Mouse (Mus musculus): ENCODE data around the gene Zfand2a.

The Zfand2a gene

DNA sequence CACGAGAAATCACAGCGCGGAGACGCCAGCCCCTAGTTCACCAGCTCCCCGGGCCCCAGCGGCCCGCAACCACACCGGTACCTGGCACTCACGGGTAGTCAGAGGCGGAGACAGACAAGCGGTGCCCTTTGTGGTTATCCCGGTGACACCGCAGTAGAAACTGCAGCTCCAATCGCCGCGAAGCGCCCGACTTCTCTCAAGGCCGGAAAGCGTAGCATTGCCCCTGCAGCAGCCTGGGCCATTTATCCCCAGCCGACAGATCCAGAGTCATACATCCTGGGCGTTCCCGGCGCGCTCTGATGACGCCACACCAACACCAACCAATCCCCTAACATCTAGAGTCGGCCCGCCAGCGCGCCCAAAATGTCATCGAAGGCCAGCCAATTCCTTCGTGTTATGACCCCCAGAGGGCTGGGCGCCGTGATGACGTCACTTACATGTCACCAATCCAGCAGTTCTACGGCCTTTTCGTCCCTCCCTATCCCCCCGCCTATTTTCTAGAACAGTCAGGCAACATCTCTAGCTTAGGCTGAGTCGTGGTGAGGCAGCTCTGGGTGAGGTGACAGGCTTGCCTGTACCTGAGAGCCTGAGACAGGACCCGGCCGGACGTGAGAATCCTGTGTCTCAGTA lies at the start of gene Zfand2a:
Gene Zfand2a, minus strand, starts transcription at position 365 of the 630 bp plus-strand sequence.
- DNase-seq (ENCODE audit: low read depth, low spot score): peak; percentile 100
- peaks cover 4% of the 10 kb centered on the region for H3K36me3 ChIP-seq (ENCODE audit: control insufficient read depth, insufficient read depth, low read length, poor library complexity, severe bottlenecking)
- no peaks in the 10 kb centered on the region for H3K27me3 ChIP-seq (ENCODE audit: control insufficient read depth, insufficient read depth, low read length, poor library complexity, severe bottlenecking)

GRCm38 (mm10) chr5:139528851-139529250 lies 44.5 kb upstream of the Zfand2a start:
- DNase-seq (ENCODE audit: low read depth, low spot score): no peak
- no peaks in the 10 kb centered on the region for H3K36me3 ChIP-seq (ENCODE audit: control insufficient read depth, insufficient read depth, low read length, poor library complexity, severe bottlenecking)
- no peaks in the 10 kb centered on the region; the same call in 1 of the 2 replicates for H3K27me3 ChIP-seq (ENCODE audit: control insufficient read depth, insufficient read depth, low read length, poor library complexity, severe bottlenecking)

- Histone ChIP-seq H3K27me3 (ENCODE audit: control insufficient read depth, insufficient read depth, low read length, poor library complexity, severe bottlenecking) (no peaks in the 10 kb centered on the region; the same call in 1 of the 2 replicates), H3K36me3 (ENCODE audit: control insufficient read depth, insufficient read depth, low read length, poor library complexity, severe bottlenecking) (no peaks in the 10 kb centered on the region)
- no peak for DNase-seq (ENCODE audit: low read depth, low spot score)
Measured at GRCm38 (mm10) chr5:139521987-139522386, 37.6 kb upstream of the Zfand2a start.

- Histone ChIP-seq H3K27me3 (ENCODE audit: control insufficient read depth, insufficient read depth, low read length, poor library complexity, severe bottlenecking) (no peaks in the 10 kb centered on the region), H3K36me3 (ENCODE audit: control insufficient read depth, insufficient read depth, low read length, poor library complexity, severe bottlenecking) (no peaks in the 10 kb centered on the region)
- no peak for DNase-seq (ENCODE audit: low read depth, low spot score)
Measured at GRCm38 (mm10) chr5:139520069-139520834, 35.9 kb upstream of the Zfand2a start.

DNA sequence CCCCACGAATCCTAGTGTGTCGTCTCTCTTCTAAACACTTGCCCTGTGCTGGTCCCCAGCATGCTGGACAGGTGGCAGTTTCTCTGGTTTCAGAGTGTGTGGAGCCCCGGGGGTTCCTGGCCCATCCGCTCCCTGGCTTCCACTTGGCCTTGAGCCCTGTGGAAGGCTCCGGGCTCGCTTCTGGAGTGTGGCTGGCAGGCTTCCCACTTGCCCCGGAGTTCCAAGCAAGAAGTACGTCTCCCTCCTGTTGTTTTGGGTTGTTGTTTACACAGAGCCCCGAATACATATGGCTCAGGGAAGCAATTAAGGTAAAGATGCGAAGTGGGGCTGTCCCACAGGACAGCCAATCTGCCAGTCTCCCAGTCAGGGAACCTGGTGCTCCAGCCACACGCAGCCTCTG lies 31.9 kb upstream of the Zfand2a start:
- no peak for DNase-seq (ENCODE audit: low read depth, low spot score)
- Histone ChIP-seq H3K36me3 (ENCODE audit: control insufficient read depth, insufficient read depth, low read length, poor library complexity, severe bottlenecking) (no peaks in the 10 kb centered on the region), H3K27me3 (ENCODE audit: control insufficient read depth, insufficient read depth, low read length, poor library complexity, severe bottlenecking) (no peaks in the 10 kb centered on the region)

GRCm38 (mm10) chr5:139512201-139512600 lies 27.9 kb upstream of the Zfand2a start:
- Histone ChIP-seq H3K36me3 (ENCODE audit: control insufficient read depth, insufficient read depth, low read length, poor library complexity, severe bottlenecking) (no peaks in the 10 kb centered on the region), H3K27me3 (ENCODE audit: control insufficient read depth, insufficient read depth, low read length, poor library complexity, severe bottlenecking) (no peaks in the 10 kb centered on the region)
- DNase-seq (ENCODE audit: low read depth, low spot score): no peak

- DNase-seq (ENCODE audit: low read depth, low spot score): peak; percentile 19
- H3K27me3 ChIP-seq (ENCODE audit: control insufficient read depth, insufficient read depth, low read length, poor library complexity, severe bottlenecking): no peaks in the 10 kb centered on the region
Measured at GRCm38 (mm10) chr5:139510682-139511366, 26.5 kb upstream of the Zfand2a start.

GRCm38 (mm10) chr5:139506207-139506606 lies 21.9 kb upstream of the Zfand2a start:
- H3K36me3 ChIP-seq (ENCODE audit: control insufficient read depth, insufficient read depth, low read length, poor library complexity, severe bottlenecking): no peaks in the 10 kb centered on the region
- H3K27me3 ChIP-seq (ENCODE audit: control insufficient read depth, insufficient read depth, low read length, poor library complexity, severe bottlenecking): no peaks in the 10 kb centered on the region
- no peak for DNase-seq (ENCODE audit: low read depth, low spot score)

More at GRCm38 (mm10) chr5:139510682-139511366, 26.5 kb upstream of the Zfand2a start:
- no peaks in the 10 kb centered on the region for H3K36me3 ChIP-seq (ENCODE audit: control insufficient read depth, insufficient read depth, low read length, poor library complexity, severe bottlenecking)

- peak; percentile 88 for DNase-seq (ENCODE audit: low read depth, low spot score)
- Histone ChIP-seq H3K36me3 (ENCODE audit: control insufficient read depth, insufficient read depth, low read length, poor library complexity, severe bottlenecking) (no peaks in the 10 kb centered on the region), H3K27me3 (ENCODE audit: control insufficient read depth, insufficient read depth, low read length, poor library complexity, severe bottlenecking) (no peaks in the 10 kb centered on the region)
Measured at GRCm38 (mm10) chr5:139505073-139505606, 20.8 kb upstream of the Zfand2a start.

DNA sequence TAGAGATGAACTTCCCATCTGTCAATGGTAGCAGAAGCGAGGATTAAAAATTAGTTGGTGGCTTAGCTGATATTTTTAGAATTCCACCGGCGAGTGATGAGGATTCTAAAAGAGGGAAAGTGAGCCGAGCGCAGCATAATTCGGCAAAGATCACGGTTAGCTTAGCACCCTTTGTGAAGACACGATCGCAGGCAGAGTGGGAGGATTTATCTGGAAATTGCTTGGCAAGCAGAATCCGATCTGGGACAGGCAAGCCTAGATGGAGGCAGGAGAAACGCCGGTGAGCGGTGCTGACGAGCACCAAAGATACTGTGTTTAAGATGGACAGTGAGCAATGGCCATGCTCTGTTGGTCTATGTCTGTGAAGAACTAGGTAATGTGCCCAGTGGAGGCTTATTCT lies 17.9 kb upstream of the Zfand2a start:
- no peaks in the 10 kb centered on the region for H3K27me3 ChIP-seq (ENCODE audit: control insufficient read depth, insufficient read depth, low read length, poor library complexity, severe bottlenecking)
- no peak for DNase-seq (ENCODE audit: low read depth, low spot score)

GRCm38 (mm10) chr5:139498791-139499190 lies 14.4 kb upstream of the Zfand2a start:
- H3K36me3 ChIP-seq (ENCODE audit: control insufficient read depth, insufficient read depth, low read length, poor library complexity, severe bottlenecking): no peaks in the 10 kb centered on the region
- H3K27me3 ChIP-seq (ENCODE audit: control insufficient read depth, insufficient read depth, low read length, poor library complexity, severe bottlenecking): no peaks in the 10 kb centered on the region
- no peak for DNase-seq (ENCODE audit: low read depth, low spot score)

More for the DNA sequence above, 17.9 kb upstream of the Zfand2a start:
- no peaks in the 10 kb centered on the region for H3K36me3 ChIP-seq (ENCODE audit: control insufficient read depth, insufficient read depth, low read length, poor library complexity, severe bottlenecking)

DNA sequence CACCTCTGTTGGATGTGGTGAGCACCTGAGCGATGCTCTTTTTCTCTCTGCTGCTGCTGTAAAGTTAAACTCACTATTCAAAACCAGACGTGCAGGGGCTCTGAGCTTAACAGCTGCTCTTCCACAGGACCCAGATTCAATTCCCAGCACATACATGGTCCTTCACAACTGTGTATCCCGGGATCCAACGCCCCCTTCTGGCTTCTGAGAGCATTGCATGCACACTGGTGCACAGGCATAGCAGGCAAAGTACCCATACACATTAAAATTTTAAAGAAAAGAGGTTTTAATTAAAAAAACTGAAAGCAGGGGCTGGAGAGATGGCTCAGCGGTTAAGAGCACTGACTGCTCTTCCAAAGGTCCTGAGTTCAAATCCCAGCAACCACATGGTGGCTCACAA lies 12.6 kb upstream of the Zfand2a start:
- H3K27me3 ChIP-seq (ENCODE audit: control insufficient read depth, insufficient read depth, low read length, poor library complexity, severe bottlenecking): no peaks in the 10 kb centered on the region
- no peak for DNase-seq (ENCODE audit: low read depth, low spot score)
- H3K36me3 ChIP-seq (ENCODE audit: control insufficient read depth, insufficient read depth, low read length, poor library complexity, severe bottlenecking): no peaks in the 10 kb centered on the region

DNA sequence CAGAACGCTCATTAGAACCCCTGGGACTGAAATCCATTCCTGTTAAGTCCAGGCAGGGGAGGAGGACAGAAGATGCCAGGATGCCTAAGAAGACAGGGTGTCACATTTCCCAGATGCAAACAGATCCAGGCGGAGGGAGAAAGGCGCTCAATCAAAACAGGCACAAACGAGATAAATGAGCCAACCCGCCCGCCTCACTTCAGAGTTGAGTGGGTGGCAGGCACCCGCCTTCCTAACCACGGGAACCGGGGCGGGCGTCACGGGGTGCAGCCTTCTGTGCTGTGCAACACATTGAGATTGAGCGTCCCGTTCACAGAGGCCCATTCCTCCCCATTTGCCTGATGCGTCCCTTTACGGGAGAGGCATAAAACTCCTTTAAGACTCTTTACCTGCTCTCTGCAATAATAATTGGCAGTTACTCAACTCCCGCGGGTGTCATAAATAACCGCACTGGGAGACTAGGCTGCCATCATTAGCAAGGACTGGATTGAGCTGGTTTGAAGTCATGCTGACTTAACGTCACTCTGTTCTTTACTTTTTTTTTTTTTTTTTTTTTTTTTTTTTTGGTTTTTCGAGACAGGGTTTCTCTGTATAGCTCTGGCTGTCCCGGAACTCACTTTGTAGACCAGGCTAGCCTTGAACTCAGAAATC lies 10.8 kb upstream of the Zfand2a start:
- no peak for DNase-seq (ENCODE audit: low read depth, low spot score)
- no peaks in the 10 kb centered on the region for H3K27me3 ChIP-seq (ENCODE audit: control insufficient read depth, insufficient read depth, low read length, poor library complexity, severe bottlenecking)

DNA sequence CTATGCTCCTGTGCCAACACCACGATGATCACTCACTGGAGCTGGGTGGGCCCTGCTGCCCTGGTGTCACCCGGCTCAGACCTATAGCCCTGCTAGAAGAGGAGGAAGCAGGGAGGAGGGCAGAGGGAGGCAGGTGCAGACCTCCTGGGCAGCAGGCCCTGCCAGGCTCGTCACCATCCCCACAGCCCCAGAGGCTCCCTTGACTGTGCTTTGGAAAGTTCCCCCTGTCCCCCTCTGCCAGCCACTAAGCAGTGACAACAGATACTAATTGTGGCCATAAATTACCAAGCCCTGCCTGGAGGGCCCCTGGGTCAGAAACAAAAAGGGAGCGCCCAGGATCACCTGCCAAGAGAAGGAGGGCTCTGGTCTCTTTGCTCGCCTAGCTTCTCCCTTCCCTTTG lies 9.3 kb upstream of the Zfand2a start:
- Histone ChIP-seq H3K27me3 (ENCODE audit: control insufficient read depth, insufficient read depth, low read length, poor library complexity, severe bottlenecking) (no peaks in the 10 kb centered on the region), H3K36me3 (ENCODE audit: control insufficient read depth, insufficient read depth, low read length, poor library complexity, severe bottlenecking) (no peaks in the 10 kb centered on the region)
- no peak for DNase-seq (ENCODE audit: low read depth, low spot score)

More for the DNA sequence above, 10.8 kb upstream of the Zfand2a start:
- no peaks in the 10 kb centered on the region for H3K36me3 ChIP-seq (ENCODE audit: control insufficient read depth, insufficient read depth, low read length, poor library complexity, severe bottlenecking)
